Mouse (Mus musculus): ENCODE results near the gene Znrf4. TPM values are rescaled to one million over a fixed set of nuclear protein-coding genes. Genes with fewer than 3 reads are reported as not detected.

The Znrf4 gene
- polyA plus RNA-seq, 1 experiment from 2014 or later = not detected

GRCm38 (mm10) chr17:56550784-56551475, 38.7 kb upstream of the Znrf4 start:
- Histone ChIP-seq H3K27ac (replicated peaks; ENCODE audit: low read depth, low read length) (peak overlapping the region; percentile 93), H3K36me3 (ENCODE audit: control insufficient read depth, insufficient read depth, low read length) (no peaks in the 10 kb centered on the region), H3K4me1 (ENCODE audit: control insufficient read depth, insufficient read depth, low read length) (peaks cover 37% of the 10 kb centered on the region), H3K4me3 (replicated peaks; ENCODE audit: low read depth, low read length) (no peak overlapping the region), H3K27me3 (ENCODE audit: control insufficient read depth, insufficient read depth, low read length) (no peaks in the 10 kb centered on the region), H3K4me2 (ENCODE audit: low read length) (no peak overlapping the region), H3K9me3 (ENCODE audit: control insufficient read depth, low read length) (no peaks in the 10 kb centered on the region), H3K9ac (replicated peaks; ENCODE audit: low read length) (no peak overlapping the region)
- DNase-seq = no peak
- WGBS = 82% methylated on average over 12 of the region's 12 CpGs
- ATAC-seq (ENCODE audit: low FRiP score, low TSS enrichment) = no peak

- Histone ChIP-seq H3K4me2 (ENCODE audit: low read length) (no peak overlapping the region), H3K4me1 (ENCODE audit: control insufficient read depth, insufficient read depth, low read length) (peaks cover 37% of the 10 kb centered on the region), H3K4me3 (replicated peaks; ENCODE audit: low read depth, low read length) (no peak overlapping the region), H3K27ac (replicated peaks; ENCODE audit: low read depth, low read length) (peak overlapping the region; percentile 49; the same call in 1 of the 2 replicates), H3K36me3 (ENCODE audit: control insufficient read depth, insufficient read depth, low read length) (no peaks in the 10 kb centered on the region), H3K27me3 (ENCODE audit: control insufficient read depth, insufficient read depth, low read length) (no peaks in the 10 kb centered on the region), H3K9ac (replicated peaks; ENCODE audit: low read length) (no peak overlapping the region), H3K9me3 (ENCODE audit: control insufficient read depth, low read length) (no peaks in the 10 kb centered on the region)
- WGBS = 14% methylated on average over 4 of the region's 4 CpGs
- DNase-seq (no peak), ATAC-seq (ENCODE audit: low FRiP score, low TSS enrichment) (no peak)
Observed at GRCm38 (mm10) chr17:56548605-56549105, 36.4 kb upstream of the Znrf4 start.

DNA sequence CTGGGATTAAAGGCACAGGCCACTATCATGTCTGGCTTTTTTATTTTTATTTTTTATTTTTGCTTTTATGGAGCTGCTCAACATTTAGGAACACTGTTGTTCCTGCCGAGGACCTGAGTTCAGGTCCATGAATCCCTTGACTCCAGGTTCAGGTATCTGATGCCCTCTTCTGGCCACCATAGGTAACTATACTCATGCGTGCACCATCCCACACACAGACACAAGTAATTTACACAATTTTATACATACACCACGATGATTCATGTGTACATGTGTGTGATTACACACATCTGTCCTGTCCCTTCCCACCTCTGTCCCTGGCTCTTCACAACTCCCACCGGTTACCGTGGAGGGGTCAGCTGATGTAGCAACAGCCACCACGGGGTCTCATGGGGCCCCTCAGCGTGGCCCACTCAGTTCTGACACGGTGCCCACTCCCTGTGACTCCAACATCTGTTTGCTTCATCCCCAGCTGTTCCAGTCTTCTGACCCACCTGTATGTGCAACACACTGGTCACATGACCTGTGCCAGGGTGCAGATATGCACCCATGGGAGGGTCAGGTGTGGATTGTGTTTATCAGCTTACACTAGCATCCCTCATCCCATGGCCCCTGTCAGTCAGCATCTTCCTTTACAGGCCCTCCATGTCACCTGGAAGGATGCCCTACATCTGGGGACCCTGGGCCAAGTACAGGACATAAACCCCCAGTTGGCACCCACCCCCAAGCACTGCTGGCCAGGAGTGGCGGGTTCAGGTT, 35.8 kb upstream of the Znrf4 start:
- Histone ChIP-seq H3K9ac (replicated peaks; ENCODE audit: low read length) (no peak overlapping the region), H3K4me2 (ENCODE audit: low read length) (no peak overlapping the region), H3K36me3 (ENCODE audit: control insufficient read depth, insufficient read depth, low read length) (no peaks in the 10 kb centered on the region), H3K4me1 (ENCODE audit: control insufficient read depth, insufficient read depth, low read length) (peaks cover 39% of the 10 kb centered on the region), H3K4me3 (replicated peaks; ENCODE audit: low read depth, low read length) (no peak overlapping the region), H3K27me3 (ENCODE audit: control insufficient read depth, insufficient read depth, low read length) (no peaks in the 10 kb centered on the region), H3K9me3 (ENCODE audit: control insufficient read depth, low read length) (no peaks in the 10 kb centered on the region), H3K27ac (replicated peaks; ENCODE audit: low read depth, low read length) (0 out of 2 replicates have a peak overlapping the region, but pooled peaks have one; percentile 26)
- 63% methylated on average over 9 of the region's 9 CpGs for WGBS
- ATAC-seq (ENCODE audit: low FRiP score, low TSS enrichment) (no peak), DNase-seq (no peak)

DNA sequence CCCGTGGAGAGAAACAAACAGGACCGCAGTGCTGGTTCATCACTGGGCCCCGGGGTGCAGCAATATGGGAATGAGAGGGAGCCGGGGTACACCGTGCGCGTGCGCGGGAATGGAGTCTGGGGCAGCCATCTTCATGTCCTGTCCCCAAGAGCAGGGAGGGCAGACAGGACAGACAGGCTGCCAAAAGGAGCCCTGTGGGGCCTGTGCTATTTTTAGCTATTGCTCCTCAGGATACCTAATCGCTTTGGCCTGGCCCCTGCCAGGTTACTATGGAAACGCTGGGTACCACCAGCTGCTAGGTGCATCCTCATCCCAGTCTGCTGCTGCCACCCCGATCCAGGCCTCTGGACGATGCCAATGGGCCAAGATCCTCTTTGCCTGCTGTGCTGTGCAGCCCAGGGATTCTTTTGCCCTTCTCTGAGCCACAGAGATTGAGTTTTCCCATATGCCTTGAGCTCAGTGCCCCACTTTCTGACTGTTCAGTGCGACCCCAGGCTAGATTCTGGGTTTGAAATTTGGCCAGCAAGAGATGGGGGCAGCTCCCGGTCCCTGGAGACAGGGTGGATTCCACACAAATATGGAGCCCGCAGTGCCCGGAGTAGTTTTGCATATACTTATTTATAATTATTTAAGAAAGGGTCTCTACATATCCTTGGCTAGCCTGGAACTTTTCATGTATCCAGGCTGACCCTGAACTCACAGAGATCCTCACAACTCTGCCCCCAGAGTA, 35.0 kb upstream of the Znrf4 start:
- no peaks in the 10 kb centered on the region for H3K36me3 ChIP-seq (ENCODE audit: control insufficient read depth, insufficient read depth, low read length)
- no peak overlapping the region for H3K4me3 ChIP-seq (replicated peaks; ENCODE audit: low read depth, low read length)
- no peak overlapping the region for H3K4me2 ChIP-seq (ENCODE audit: low read length)
- WGBS = 46% methylated on average over 17 of the region's 17 CpGs
- H3K9ac ChIP-seq (replicated peaks; ENCODE audit: low read length) = no peak overlapping the region; the same call in 1 of the 2 replicates
- no peaks in the 10 kb centered on the region for H3K9me3 ChIP-seq (ENCODE audit: control insufficient read depth, low read length)
- DNase-seq (peak; percentile 72), ATAC-seq (ENCODE audit: low FRiP score, low TSS enrichment) (peak; percentile 14; the same call in 1 of the 2 replicates)
- H3K27ac ChIP-seq (replicated peaks; ENCODE audit: low read depth, low read length) = peak overlapping the region; percentile 60
- H3K4me1 ChIP-seq (ENCODE audit: control insufficient read depth, insufficient read depth, low read length) = peaks cover 40% of the 10 kb centered on the region
- H3K27me3 ChIP-seq (ENCODE audit: control insufficient read depth, insufficient read depth, low read length) = no peaks in the 10 kb centered on the region

- no peaks in the 10 kb centered on the region for H3K27me3 ChIP-seq (ENCODE audit: control insufficient read depth, insufficient read depth, low read length)
- no peak overlapping the region; the same call in 1 of the 2 replicates for H3K9ac ChIP-seq (replicated peaks; ENCODE audit: low read length)
- ATAC-seq (ENCODE audit: low FRiP score, low TSS enrichment) (no peak), DNase-seq (no peak)
- H3K9me3 ChIP-seq (ENCODE audit: control insufficient read depth, low read length) = no peaks in the 10 kb centered on the region
- H3K4me2 ChIP-seq (ENCODE audit: low read length) = no peak overlapping the region
- no peak overlapping the region for H3K4me3 ChIP-seq (replicated peaks; ENCODE audit: low read depth, low read length)
- WGBS = 89% methylated on average over 5 of the region's 5 CpGs
- peak overlapping the region; percentile 60 for H3K27ac ChIP-seq (replicated peaks; ENCODE audit: low read depth, low read length)
- no peaks in the 10 kb centered on the region for H3K36me3 ChIP-seq (ENCODE audit: control insufficient read depth, insufficient read depth, low read length)
- H3K4me1 ChIP-seq (ENCODE audit: control insufficient read depth, insufficient read depth, low read length) = peaks cover 34% of the 10 kb centered on the region
Observed at GRCm38 (mm10) chr17:56546576-56546975, 34.3 kb upstream of the Znrf4 start.

GRCm38 (mm10) chr17:56545945-56546344, 33.7 kb upstream of the Znrf4 start:
- no peaks in the 10 kb centered on the region for H3K36me3 ChIP-seq (ENCODE audit: control insufficient read depth, insufficient read depth, low read length)
- no peak overlapping the region for H3K9ac ChIP-seq (replicated peaks; ENCODE audit: low read length)
- ATAC-seq (ENCODE audit: low FRiP score, low TSS enrichment) = no peak
- H3K9me3 ChIP-seq (ENCODE audit: control insufficient read depth, low read length) = no peaks in the 10 kb centered on the region
- no peak overlapping the region for H3K27ac ChIP-seq (replicated peaks; ENCODE audit: low read depth, low read length)
- no peak for DNase-seq
- H3K4me3 ChIP-seq (replicated peaks; ENCODE audit: low read depth, low read length) = no peak overlapping the region
- WGBS = 76% methylated on average over 1 of the region's 1 CpGs
- no peaks in the 10 kb centered on the region for H3K27me3 ChIP-seq (ENCODE audit: control insufficient read depth, insufficient read depth, low read length)
- H3K4me1 ChIP-seq (ENCODE audit: control insufficient read depth, insufficient read depth, low read length) = peaks cover 28% of the 10 kb centered on the region
- no peak overlapping the region for H3K4me2 ChIP-seq (ENCODE audit: low read length)

DNA sequence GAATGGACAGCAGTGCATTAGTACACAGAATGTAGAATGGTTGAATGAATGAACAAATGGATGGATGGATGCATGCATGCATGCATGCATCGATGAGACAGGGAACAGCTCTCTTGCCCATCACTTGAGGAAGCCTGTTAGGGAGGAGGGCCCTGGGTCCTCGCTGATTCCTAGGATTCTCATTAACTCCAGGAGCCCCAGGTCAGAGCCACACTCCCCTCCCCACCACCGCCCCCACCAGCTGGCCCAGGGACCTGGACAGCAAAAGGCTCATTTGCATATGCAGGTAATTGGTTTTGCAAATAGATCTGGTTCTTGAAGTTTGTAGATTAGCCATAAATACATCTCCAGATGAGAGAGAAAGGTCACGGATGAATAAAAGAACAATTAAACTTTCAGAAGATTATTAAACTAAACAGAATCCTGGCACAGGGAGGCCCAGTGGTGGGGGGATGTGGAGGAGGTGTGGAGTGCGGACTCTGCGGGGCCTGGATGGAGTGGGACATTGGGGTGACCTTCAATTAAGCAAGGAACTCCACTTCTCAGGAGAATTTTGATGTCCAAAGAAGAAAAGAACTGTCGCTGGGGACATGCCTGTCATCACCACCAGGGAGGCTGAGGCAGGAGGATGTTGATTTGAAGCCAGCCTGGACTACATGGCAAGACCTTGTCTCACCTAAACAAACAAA, 32.6 kb upstream of the Znrf4 start:
- no peaks in the 10 kb centered on the region for H3K36me3 ChIP-seq (ENCODE audit: control insufficient read depth, insufficient read depth, low read length)
- H3K4me3 ChIP-seq (replicated peaks; ENCODE audit: low read depth, low read length) = no peak overlapping the region
- peaks cover 28% of the 10 kb centered on the region for H3K4me1 ChIP-seq (ENCODE audit: control insufficient read depth, insufficient read depth, low read length)
- ATAC-seq (ENCODE audit: low FRiP score, low TSS enrichment) = no peak
- WGBS = 78% methylated on average over 7 of the region's 7 CpGs
- no peaks in the 10 kb centered on the region for H3K9me3 ChIP-seq (ENCODE audit: control insufficient read depth, low read length)
- no peak overlapping the region for H3K4me2 ChIP-seq (ENCODE audit: low read length)
- no peak overlapping the region for H3K27ac ChIP-seq (replicated peaks; ENCODE audit: low read depth, low read length)
- no peak overlapping the region for H3K9ac ChIP-seq (replicated peaks; ENCODE audit: low read length)
- no peak for DNase-seq
- H3K27me3 ChIP-seq (ENCODE audit: control insufficient read depth, insufficient read depth, low read length) = no peaks in the 10 kb centered on the region

DNA sequence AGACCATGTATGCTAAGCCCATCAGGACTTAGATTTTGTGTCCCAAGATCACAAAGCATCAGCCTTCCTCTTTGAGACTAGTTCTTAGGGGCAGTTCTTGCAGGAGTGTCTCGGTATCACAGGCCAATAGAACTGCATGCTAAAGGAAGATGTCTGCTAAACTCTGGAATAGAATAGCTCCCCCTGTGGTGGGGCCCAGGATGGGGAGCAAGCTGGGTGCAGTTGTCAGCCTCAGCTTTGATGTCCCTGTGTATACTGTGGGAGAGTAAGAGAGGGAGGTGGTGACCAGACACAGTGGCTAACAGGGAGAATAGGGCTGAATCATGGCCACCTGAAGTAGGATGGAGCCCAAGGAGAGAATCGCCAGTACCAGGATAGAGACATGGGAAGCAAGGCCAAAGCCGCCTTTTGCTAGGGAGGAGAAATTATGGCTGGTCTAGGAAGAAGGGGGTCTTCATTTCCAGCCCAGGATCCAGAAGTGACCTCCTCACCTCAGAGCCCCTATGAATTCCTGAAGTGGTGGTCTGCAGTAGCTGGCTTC, 31.5 kb upstream of the Znrf4 start:
- Histone ChIP-seq H3K9me3 (ENCODE audit: control insufficient read depth, low read length) (no peaks in the 10 kb centered on the region), H3K4me3 (replicated peaks; ENCODE audit: low read depth, low read length) (no peak overlapping the region), H3K27me3 (ENCODE audit: control insufficient read depth, insufficient read depth, low read length) (no peaks in the 10 kb centered on the region), H3K4me2 (ENCODE audit: low read length) (no peak overlapping the region), H3K27ac (replicated peaks; ENCODE audit: low read depth, low read length) (no peak overlapping the region), H3K36me3 (ENCODE audit: control insufficient read depth, insufficient read depth, low read length) (no peaks in the 10 kb centered on the region), H3K9ac (replicated peaks; ENCODE audit: low read length) (no peak overlapping the region), H3K4me1 (ENCODE audit: control insufficient read depth, insufficient read depth, low read length) (peaks cover 24% of the 10 kb centered on the region)
- DNase-seq (no peak), ATAC-seq (ENCODE audit: low FRiP score, low TSS enrichment) (no peak)
- WGBS = 79% methylated on average over 3 of the region's 3 CpGs

Data from midbrain, embryonic 14.5 days (tissue).